Mouse (Mus musculus): ENCODE measurements at regions not wholly inside any gene's neighbourhood (a gene's known extent, or its start where the extent isn't known, plus 50 kb on each side); places are given as distances from the start of the nearest gene placed in this dataset.

GRCm38 (mm10) chr12:70675846-70676245 lies 149.5 kb upstream of the Frmd6 start:
- DNase-seq = no peak

DNA sequence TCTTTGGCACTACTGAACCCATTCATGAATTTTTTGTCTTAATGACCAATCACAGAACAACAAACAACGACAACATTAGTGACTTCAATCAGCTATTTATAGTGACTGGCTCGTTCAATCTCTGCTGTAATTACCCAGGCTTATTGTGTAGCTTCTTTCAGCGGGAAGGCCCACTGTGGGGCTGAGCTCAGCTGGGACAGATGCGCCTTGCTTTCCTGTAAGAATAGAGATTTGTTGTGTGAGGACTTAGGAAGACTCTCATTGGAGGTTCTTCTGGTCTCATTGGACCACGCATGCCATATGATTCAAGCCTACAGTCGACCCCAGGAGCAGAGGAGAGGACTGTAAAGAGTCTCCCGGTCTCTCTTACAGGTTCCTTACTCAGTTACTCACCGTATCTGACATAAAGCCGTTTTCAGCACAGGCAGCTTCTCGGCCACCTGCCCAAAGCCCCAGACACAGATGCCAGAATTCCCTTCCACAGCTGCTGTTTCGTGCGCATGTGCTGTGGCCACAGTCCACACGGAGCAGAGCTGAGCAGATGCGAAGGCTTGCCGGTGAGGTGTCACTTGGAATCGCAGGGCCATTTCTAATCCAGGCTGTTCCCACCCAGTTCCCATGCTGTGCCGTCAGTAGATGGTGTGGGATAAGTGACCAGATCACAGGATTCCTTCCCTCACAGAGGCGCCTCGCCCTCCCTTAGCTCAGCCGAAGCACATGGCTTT lies 145.5 kb upstream of the Frmd6 start:
- no peak for DNase-seq

GRCm38 (mm10) chr12:70681407-70681990 lies 143.8 kb upstream of the Frmd6 start:
- DNase-seq = no peak

GRCm38 (mm10) chr12:70684354-70684753 lies 141.0 kb upstream of the Frmd6 start:
- DNase-seq = no peak

DNA sequence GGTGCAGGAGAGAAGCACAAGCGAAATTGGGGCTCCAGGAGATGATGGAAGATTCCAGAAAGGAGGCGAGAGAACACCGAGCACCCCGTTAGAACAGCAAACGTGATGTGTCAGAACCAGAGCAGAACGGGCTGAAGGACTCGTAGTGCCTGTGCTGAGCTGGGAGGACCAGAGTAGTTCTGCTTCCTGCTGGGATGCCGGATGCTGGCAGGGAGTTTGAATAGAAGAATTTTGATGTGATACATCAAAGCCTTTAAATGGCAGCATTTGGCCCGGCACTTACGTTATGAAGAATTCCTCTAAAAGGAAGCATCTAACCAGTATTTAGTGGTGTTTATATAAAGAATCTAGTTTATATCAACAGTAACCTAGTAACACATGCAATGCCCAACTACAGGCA lies 139.9 kb upstream of the Frmd6 start:
- DNase-seq = no peak

- DNase-seq = no peak
Observed at GRCm38 (mm10) chr12:70686337-70686736, 139.0 kb upstream of the Frmd6 start.

DNA sequence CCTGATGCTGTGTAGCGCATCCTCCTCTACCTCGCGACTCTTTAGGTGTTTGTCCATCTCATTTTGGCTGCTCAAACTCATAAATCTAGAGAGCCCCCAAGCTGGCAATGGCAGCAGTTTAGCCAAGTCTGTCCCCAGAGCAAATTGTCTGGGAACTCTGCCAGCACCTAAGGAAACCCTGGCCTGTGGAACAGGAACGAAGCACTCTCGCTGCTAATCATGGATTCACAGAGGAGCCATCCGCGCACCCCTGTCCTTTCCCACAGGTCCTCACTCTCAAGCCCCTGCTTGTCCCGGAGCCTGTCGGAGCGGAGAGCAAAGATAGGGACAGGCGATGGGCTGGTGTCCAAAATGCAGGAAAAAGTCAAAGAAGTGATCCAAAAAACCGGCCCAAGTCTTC lies 138.3 kb upstream of the Frmd6 start:
- peak; percentile 17 for DNase-seq

DNA sequence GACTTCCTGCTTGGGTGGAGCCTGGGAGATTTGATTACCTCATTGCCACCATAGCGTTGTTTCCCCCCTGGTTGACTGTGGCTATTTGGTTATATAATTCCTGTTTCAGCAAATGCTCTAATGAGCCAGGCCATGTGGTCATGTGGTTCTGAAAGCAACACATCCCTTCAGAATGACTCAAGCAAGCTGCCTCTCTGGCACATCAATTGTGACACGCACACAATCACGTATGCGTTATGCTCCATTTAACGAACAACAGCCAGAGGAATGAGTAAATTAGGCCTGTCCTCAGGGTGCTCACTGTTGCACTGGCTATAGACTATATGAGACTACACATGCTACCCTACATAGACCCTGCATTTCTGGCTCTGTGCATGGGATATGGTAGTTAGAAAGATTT lies 130.2 kb upstream of the Frmd6 start:
- DNase-seq = no peak

DNA sequence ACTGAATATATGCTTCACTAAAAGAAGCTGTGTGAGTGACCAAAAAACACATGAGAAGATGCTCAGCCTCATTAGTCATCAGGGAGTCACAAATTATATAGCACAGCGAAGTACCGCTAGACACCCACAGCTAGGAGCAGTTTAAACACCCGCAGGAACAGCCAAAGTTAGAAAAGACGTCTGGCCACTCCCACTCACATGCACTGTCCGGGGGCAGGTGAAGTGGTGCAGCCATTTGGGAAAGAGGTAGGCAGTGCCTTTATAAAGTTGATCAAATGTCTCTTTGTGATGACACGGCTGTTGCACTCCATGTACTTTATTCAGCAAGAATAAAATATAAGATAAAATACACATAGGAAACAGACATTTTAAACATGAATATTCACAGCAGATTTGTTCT lies 129.1 kb upstream of the Frmd6 start:
- DNase-seq = no peak

- DNase-seq = no peak
Observed at GRCm38 (mm10) chr12:70698466-70698865, 126.8 kb upstream of the Frmd6 start.

- DNase-seq = no peak
Observed at GRCm38 (mm10) chr12:70702473-70702872, 122.8 kb upstream of the Frmd6 start.

DNA sequence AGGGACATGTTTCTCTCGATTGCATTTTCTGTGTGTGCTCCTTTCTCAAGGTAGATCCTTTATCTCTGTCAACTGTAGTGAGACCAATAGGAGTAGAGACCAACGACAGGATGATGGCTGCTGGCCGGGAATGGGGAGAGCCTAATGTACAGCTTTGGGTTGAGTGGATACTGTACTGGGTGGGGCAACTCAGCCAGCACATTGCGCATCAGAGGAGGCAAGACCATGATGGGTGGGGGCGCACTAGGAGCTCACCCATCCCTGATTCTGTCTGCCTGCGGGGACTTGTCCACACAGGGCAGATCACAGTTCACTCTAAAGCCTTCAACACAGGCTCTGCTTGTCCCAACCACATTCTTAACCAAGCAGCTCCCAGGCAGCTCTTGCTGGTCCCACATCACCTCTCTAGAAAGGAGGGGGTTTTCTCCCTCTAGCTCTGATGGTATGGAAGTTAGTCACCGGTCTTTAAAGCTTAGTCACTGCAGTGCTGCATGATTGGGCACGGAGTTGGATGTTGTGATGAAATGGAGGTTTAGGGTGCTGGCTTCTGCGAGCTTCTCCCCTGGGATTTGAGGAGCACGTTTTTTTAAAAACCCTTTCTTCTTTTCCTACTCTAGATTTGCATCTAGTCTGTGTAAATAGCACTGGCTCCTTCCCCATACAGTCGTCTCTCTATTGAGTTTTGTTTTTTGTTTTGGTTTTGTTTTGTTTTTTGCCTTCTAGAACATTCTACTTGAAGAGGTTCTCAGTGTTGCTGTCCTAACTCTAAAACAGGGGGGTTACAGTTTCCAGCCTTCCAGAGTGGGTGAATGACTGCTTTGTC lies 118.3 kb upstream of the Frmd6 start:
- no peak for DNase-seq

DNA sequence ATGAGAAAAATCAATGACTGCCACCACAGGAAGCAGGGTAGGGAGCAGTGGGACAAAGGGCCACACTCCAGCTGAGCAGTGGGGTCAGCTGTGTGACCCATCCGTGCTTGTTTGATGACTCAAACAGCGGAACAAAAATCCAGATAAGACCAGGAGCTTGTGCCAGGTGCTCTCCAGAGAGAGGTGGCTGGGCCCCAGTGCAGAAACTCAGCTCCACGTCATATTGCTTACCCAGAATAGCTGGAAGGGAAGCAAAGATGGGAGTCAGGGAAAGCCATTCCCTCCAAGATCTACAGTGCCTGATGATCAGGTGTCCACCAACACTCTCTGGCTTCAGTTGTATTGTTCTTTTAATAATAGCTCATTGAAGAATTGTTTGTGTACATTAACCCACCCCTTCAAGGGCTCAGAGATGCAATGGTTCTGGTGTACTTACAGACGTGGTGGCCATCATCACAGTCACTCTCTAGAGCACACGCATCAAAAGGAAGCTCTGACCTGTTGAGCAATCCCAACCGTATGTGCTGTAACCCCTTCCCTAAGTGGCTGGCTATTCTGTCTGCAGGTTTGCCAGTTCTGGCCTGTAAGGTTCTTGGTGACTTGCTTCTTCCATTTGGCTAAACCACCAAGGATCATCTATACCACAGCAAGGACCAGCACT lies 117.6 kb upstream of the Frmd6 start:
- DNase-seq = no peak

GRCm38 (mm10) chr12:70708290-70708668 lies 117.0 kb upstream of the Frmd6 start:
- no peak for DNase-seq

DNA sequence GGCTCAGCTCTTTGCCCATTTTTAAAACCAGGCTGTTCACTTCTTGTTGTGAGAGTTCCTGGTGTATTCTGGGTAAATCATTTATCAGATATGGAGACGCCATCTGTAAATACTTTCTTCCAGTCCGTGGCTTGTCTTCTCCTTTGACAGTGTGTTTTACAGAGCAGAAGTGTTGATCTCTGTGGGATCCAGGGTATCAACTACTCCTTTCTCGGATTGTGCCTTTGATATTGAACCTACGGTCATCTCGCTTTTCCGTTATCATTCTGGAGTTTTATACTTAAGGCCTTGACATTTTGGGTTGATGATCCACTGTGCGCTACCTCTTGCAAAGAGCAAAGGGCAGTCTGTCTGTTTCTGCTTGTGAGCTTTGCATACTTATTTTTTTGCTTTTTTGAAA lies 115.0 kb upstream of the Frmd6 start:
- no peak for DNase-seq

GRCm38 (mm10) chr12:70711030-70711429 lies 114.3 kb upstream of the Frmd6 start:
- DNase-seq = no peak

GRCm38 (mm10) chr12:70712322-70713024 lies 112.8 kb upstream of the Frmd6 start:
- no peak for DNase-seq

DNA sequence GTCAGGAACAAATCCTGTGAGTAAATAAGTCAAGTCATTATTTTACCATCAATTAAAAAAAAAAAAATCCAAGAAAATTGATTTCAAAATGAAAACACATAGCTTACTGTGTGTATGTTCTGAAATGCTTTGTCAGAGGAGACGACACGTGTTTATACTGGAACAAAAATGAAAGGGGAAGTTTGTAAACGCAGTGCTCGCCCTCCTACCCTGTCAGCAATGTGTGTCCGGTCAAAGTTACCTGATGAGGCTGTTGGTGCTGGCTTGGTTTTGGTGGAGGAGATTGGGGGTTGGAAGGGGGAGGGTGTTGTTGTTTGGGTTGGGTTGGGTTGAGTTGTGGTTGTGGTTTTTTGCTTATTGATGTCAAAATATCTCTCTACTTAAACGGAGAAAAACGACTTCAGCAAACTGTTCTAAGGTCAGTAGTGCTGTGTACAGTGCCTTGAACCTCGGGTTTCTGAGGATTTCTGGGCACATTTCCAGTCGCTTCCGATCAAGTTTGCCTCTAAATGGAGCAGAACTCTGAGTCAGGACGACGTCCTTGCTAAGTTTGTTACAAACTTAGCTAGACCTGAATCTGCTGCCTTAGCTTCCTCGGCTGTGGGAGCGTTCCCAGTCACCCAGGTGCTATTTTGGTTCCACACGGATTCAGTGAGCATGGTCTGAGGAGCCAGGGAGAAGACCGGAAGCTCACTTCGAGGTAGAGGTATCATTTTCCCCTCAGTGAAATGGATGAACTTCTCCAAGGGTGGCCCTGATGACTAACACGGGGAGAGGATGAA lies 111.6 kb upstream of the Frmd6 start:
- DNase-seq = no peak

DNA sequence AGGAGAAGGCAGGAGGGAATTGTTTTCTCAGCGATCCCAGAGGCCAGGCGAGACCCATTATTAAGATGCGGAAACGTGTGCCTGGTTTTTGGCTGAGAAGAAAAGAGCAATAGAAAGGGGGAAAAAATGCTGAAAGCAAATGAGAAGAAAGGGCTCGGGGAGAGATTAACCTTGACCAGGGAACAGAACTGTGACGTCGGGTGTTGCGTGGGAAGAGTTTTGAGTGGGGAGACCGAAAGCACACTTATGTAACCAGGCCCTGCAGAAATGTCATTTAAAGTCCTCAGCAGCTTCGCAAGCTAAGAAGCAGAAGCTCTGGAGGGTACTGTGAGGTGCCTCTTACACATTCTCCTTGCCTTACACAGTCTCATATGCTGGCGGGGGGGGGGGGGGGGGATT lies 111.0 kb upstream of the Frmd6 start:
- no peak for DNase-seq

- no peak for DNase-seq
Observed at GRCm38 (mm10) chr12:70715836-70716235, 109.5 kb upstream of the Frmd6 start.

DNA sequence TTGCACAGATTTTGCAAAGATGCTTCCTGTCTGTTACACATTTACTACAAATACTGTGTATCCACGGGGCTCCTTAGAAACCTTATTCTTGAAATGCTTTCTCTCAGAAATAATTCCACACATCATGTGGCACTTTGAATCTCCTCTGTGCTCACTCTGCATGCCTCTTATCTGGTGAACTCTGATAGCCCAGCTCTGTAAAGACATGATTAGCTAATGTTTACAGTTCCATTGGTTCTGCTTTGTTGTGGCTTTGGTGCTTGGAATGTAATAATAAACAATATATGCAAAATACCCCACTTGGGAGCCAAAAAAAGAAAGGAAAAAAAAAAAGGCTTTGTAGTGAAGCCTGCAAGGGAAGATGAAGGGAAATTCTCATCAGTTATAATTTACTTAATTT lies 106.7 kb upstream of the Frmd6 start:
- DNase-seq = no peak

- no peak for DNase-seq
Observed at GRCm38 (mm10) chr12:70719255-70719654, 106.1 kb upstream of the Frmd6 start.
